In genomic region chr12:16803237-16803955, GRCm38 (mm10) we compare ENCODE assay signal across 23 mouse cellular contexts. TPM values are rescaled to one million over a fixed set of nuclear protein-coding genes. Genes with fewer than 3 reads are reported as not detected.
DNase-seq lines count a peak whose midpoint lies in the region; ATAC-seq lines count a peak whose summit lies in the region.
"Had no signal": no experiment of that assay in that cellular context is flagged by ENCODE, and none has a peak within 500 bp of the region (broad histone marks: within the 10 kb centered on the region; RNA-seq: fewer than 3 reads in every experiment).

No protein-coding gene starts in this region.

- H3K4me2 ChIP-seq in kidney, embryonic 15.5 days: no peak overlapping the region
- H3K4me2 ChIP-seq in neural tube, embryonic 11.5 days (ENCODE audit: low read depth): no peak overlapping the region
- H3K4me2 ChIP-seq in limb, embryonic 11.5 days (ENCODE audit: low read depth, severe bottlenecking): no peak overlapping the region
- H3K4me2 ChIP-seq: embryonic facial prominence, embryonic 12.5 days; forebrain, embryonic 13.5 days; limb, embryonic 12.5 days; liver, embryonic 11.5 days; neural tube, embryonic 12.5 days; stomach, embryonic 15.5 days had no signal

- H3K4me3 ChIP-seq in kidney, embryonic 15.5 days (replicated peaks): no peak overlapping the region
- H3K4me3 ChIP-seq in neural tube, embryonic 11.5 days (ENCODE audit: low read depth, low read length): no peak overlapping the region
- H3K4me3 ChIP-seq in limb, embryonic 11.5 days (ENCODE audit: low read depth, low read length): no peak overlapping the region
- H3K4me3 ChIP-seq: embryonic facial prominence, embryonic 12.5 days; forebrain, embryonic 13.5 days; heart, embryonic 10.5 days; limb, embryonic 12.5 days; neural tube, embryonic 12.5 days; stomach, embryonic 15.5 days had no signal

- no peaks in the 10 kb centered on the region for H3K9me3 ChIP-seq in kidney, embryonic 15.5 days (replicated peaks)
- no peaks in the 10 kb centered on the region for H3K9me3 ChIP-seq in neural tube, embryonic 11.5 days (ENCODE audit: control insufficient read depth, low read length)
- no peaks in the 10 kb centered on the region for H3K9me3 ChIP-seq in limb, embryonic 11.5 days (ENCODE audit: control insufficient read depth, low read length)
- H3K9me3 ChIP-seq: embryonic facial prominence, embryonic 12.5 days; forebrain, embryonic 13.5 days; heart, embryonic 10.5 days; limb, embryonic 12.5 days; neural tube, embryonic 12.5 days; stomach, embryonic 15.5 days had no signal

- peaks cover 42% of the 10 kb centered on the region for H3K27me3 ChIP-seq in kidney, embryonic 15.5 days
- H3K27me3 ChIP-seq in neural tube, embryonic 11.5 days (ENCODE audit: control insufficient read depth, insufficient read depth, low read length): no peaks in the 10 kb centered on the region
- H3K27me3 ChIP-seq in limb, embryonic 11.5 days (ENCODE audit: control insufficient read depth, insufficient read depth, low read length): no peaks in the 10 kb centered on the region

- H3K4me1 ChIP-seq in kidney, embryonic 15.5 days: peaks cover 50% of the 10 kb centered on the region
- H3K4me1 ChIP-seq in neural tube, embryonic 11.5 days (ENCODE audit: control insufficient read depth, insufficient read depth, low read length): peaks cover 12% of the 10 kb centered on the region
- peaks cover 3% of the 10 kb centered on the region for H3K4me1 ChIP-seq in limb, embryonic 11.5 days (ENCODE audit: control insufficient read depth, insufficient read depth, low read length)

- 22% methylated on average over 5 of the region's 5 CpGs for WGBS in kidney, embryonic 15.5 days
- 15% methylated on average over 5 of the region's 5 CpGs for WGBS in neural tube, embryonic 11.5 days
- WGBS in limb, embryonic 11.5 days: 21% methylated on average over 5 of the region's 5 CpGs

- ATAC-seq in kidney, embryonic 15.5 days (replicated peaks; ENCODE audit: low FRiP score): peak; percentile 27; the same call in 1 of the 2 replicates
- ATAC-seq in neural tube, embryonic 11.5 days (ENCODE audit: insufficient read depth, low FRiP score, low TSS enrichment): no peak
- ATAC-seq in limb, embryonic 11.5 days (ENCODE audit: insufficient number of reproducible peaks, low FRiP score, low TSS enrichment, low read depth): no peak
- ATAC-seq: forebrain, embryonic 13.5 days; liver, postnatal 0 days had no signal

- peak overlapping the region; percentile 18; the same call in 1 of the 2 replicates for H3K27ac ChIP-seq in kidney, embryonic 15.5 days
- no peak overlapping the region for H3K27ac ChIP-seq in neural tube, embryonic 11.5 days (ENCODE audit: low read depth, low read length)
- no peak overlapping the region for H3K27ac ChIP-seq in limb, embryonic 11.5 days (replicated peaks; ENCODE audit: low read depth, low read length)
- H3K27ac ChIP-seq: embryonic facial prominence, embryonic 12.5 days; forebrain, embryonic 13.5 days; heart, embryonic 10.5 days; limb, embryonic 12.5 days; neural tube, embryonic 12.5 days; stomach, embryonic 15.5 days had no signal

- no peak for DNase-seq in kidney, adult 18-20 months
- DNase-seq in neural tube, embryonic 11.5 days (ENCODE audit: low spot score): peak; percentile 31
- no peak for DNase-seq in neural tube, embryonic 10.5 days (ENCODE audit: extremely low spot score, low spot score)
- peak; percentile 53 for DNase-seq in embryo, embryonic 10.5 days (ENCODE audit: low spot score)
- peak; percentile 34 for DNase-seq in limb, embryonic 11.5 days (ENCODE audit: low spot score)
- no peak for DNase-seq in lung, postnatal 25 days (ENCODE audit: low spot score)
- no peak for DNase-seq in frontal cortex, adult 2 months (ENCODE audit: extremely low spot score in 1 of 2, low spot score in 1 of 2)
- DNase-seq: adrenal gland, postnatal 10 days; cerebellum, adult 2 months; cerebellum, postnatal 36 days; gastrocnemius, postnatal 10 days; kidney, adult 9 months; liver, postnatal 0 days; lung, postnatal 10 days; thymus, postnatal 25 days had no signal

- no peaks in the 10 kb centered on the region for H3K36me3 ChIP-seq in kidney, embryonic 15.5 days
- no peaks in the 10 kb centered on the region for H3K36me3 ChIP-seq in neural tube, embryonic 11.5 days (ENCODE audit: control insufficient read depth, insufficient read depth, low read length)
- H3K36me3 ChIP-seq in limb, embryonic 11.5 days (ENCODE audit: control insufficient read depth, insufficient read depth, low read length): no peaks in the 10 kb centered on the region
- H3K36me3 ChIP-seq: embryonic facial prominence, embryonic 12.5 days; heart, embryonic 10.5 days; limb, embryonic 12.5 days; neural tube, embryonic 12.5 days; stomach, embryonic 15.5 days had no signal

- no peak overlapping the region for H3K9ac ChIP-seq in kidney, embryonic 15.5 days
- no peak overlapping the region for H3K9ac ChIP-seq in neural tube, embryonic 11.5 days (ENCODE audit: low read length)
- no peak overlapping the region for H3K9ac ChIP-seq in limb, embryonic 11.5 days (ENCODE audit: low read length)
- H3K9ac ChIP-seq: embryonic facial prominence, embryonic 12.5 days; forebrain, embryonic 13.5 days; limb, embryonic 12.5 days; liver, postnatal 0 days; neural tube, embryonic 12.5 days; stomach, embryonic 15.5 days had no signal

RNA-seq across cellular contexts. Expression of gene Greb1, which starts 2.7 kb away (rescaled TPM):
- polyA plus RNA-seq in kidney, embryonic 15.5 days (2015; fragmentation: Nextera tagmentation; extraction: Ambion mirVana): 4.3 and 6.1 TPM in 2 replicates
- 6.6 and 10.0 TPM in 2 replicates for polyA plus RNA-seq in neural tube, embryonic 11.5 days (2014; fragmentation: Nextera tagmentation; extraction: Ambion mirVana)
- polyA plus RNA-seq in limb, embryonic 11.5 days (2014; fragmentation: Nextera tagmentation; extraction: Ambion mirVana): 11.4 and 17.9 TPM in 2 replicates
- 2.8 and 3.2 TPM in 2 replicates for polyA plus RNA-seq in frontal cortex, adult 2 months (2012; rRNA removed)

RNA-seq across cellular contexts. Expression of gene E2f6, which starts 7.4 kb away (rescaled TPM):
- polyA plus RNA-seq in kidney, embryonic 15.5 days (2015; fragmentation: Nextera tagmentation; extraction: Ambion mirVana): 44.5 and 46.5 TPM in 2 replicates
- polyA plus RNA-seq in neural tube, embryonic 11.5 days (2014; fragmentation: Nextera tagmentation; extraction: Ambion mirVana): 71.8 and 73.9 TPM in 2 replicates
- 67.0 and 71.1 TPM in 2 replicates for polyA plus RNA-seq in limb, embryonic 11.5 days (2014; fragmentation: Nextera tagmentation; extraction: Ambion mirVana)
- polyA plus RNA-seq in frontal cortex, adult 2 months (2012; rRNA removed): 37.9 and 38.1 TPM in 2 replicates

Comparison
In these comparisons a context has a peak if more than half of its experiments do, and no peak if none do; other contexts are left out.
1. DNase-seq: peak in neural tube, embryonic 11.5 days (single experiment), embryo, embryonic 10.5 days (single experiment) and limb, embryonic 11.5 days (single experiment); none in kidney, adult 18-20 months (single experiment), neural tube, embryonic 10.5 days (single experiment), lung, postnatal 25 days (single experiment) and frontal cortex, adult 2 months (0 of 2).